Mouse (Mus musculus) forebrain, embryonic 11.5 days (tissue): Measurements from ENCODE around the gene Slc16a9. TPM values are rescaled to one million over a fixed set of nuclear protein-coding genes. Genes with fewer than 3 reads are reported as not detected.
"Not testable (repeated sequence)": the region's sequence is repeated elsewhere in the genome, so short reads cannot be mapped to it uniquely, and the experiment has no call there.

Experiments
- ATAC-seq: fragments of 200-750 bp; cut with Nextera tagmentation; replicated peaks from 2 replicates; pipeline ENCODE4 v1.8.0; 2017; ENCODE audit warnings: moderate TSS enrichment; ENCODE audit not compliant: low FRiP score
- DNase-seq: peaks from one replicate; pipeline ENCODE4 v3.0.0-alpha.2; 2017; ENCODE audit warnings: low spot score
- H3K27ac ChIP-seq: fragments of 300-500 bp; sonication (generic); 2 replicates; pipeline ENCODE4 v1.5.1; 2014; ENCODE audit warnings: low read depth, low read length
- H3K27me3 ChIP-seq: fragments of 300-500 bp; sonication (generic); 2 replicates; pipeline ENCODE4 v1.6.1; 2014; ENCODE audit warnings: mild to moderate bottlenecking, low read length, mixed read lengths; ENCODE audit not compliant: control insufficient read depth, insufficient read depth
- H3K36me3 ChIP-seq: fragments of 300-500 bp; sonication (generic); 2 replicates; pipeline ENCODE4 v1.6.1; 2014; ENCODE audit warnings: mild to moderate bottlenecking, low read length, moderate library complexity, mixed read lengths; ENCODE audit not compliant: control insufficient read depth, insufficient read depth
- H3K4me1 ChIP-seq: fragments of 300-500 bp; sonication (generic); replicated peaks from 2 replicates; pipeline ENCODE4 v1.6.1; 2014; ENCODE audit warnings: low read length, mixed read lengths; ENCODE audit not compliant: control insufficient read depth, insufficient read depth
- H3K4me2 ChIP-seq: fragments of 300-500 bp; sonication (generic); 2 replicates; pipeline ENCODE4 v1.6.1; 2014; ENCODE audit warnings: low read depth, mild to moderate bottlenecking, low read length, moderate library complexity, mixed read lengths; ENCODE audit not compliant: severe bottlenecking
- H3K4me3 ChIP-seq: fragments of 300-500 bp; sonication (generic); 2 replicates; pipeline ENCODE4 v1.5.1; 2014; ENCODE audit warnings: low read depth, low read length
- H3K9ac ChIP-seq: fragments of 300-500 bp; sonication (generic); 2 replicates; pipeline ENCODE4 v1.6.1; 2014; ENCODE audit warnings: low read length
- H3K9me3 ChIP-seq: fragments of 300-500 bp; sonication (generic); 2 replicates; pipeline ENCODE4 v1.6.1; 2016; ENCODE audit warnings: low read length, mixed read lengths; ENCODE audit not compliant: control insufficient read depth
- WGBS: fragments of 180-500 bp; shearing (Covaris S2); extraction: QIAGEN DNeasy Blood & Tissue Kit; methylation state at CpG from one replicate; pipeline ENCODE4 v1.1.7; 2014; 5-methylcytosine and 5-hydroxymethylcytosine counted together
- polyA plus RNA-seq: library from polyadenylated mRNA; unstranded; fragments of >200 nt; fragmentation: Nextera tagmentation; extraction: Ambion mirVana; gene quantifications from 2 replicates; pipeline ENCODE4 v1.2.1, GENCODE M21; 2014

Slc16a9 gene
- polyA plus RNA-seq, 1 experiment from 2014 or later = 0.29 TPM

DNA sequence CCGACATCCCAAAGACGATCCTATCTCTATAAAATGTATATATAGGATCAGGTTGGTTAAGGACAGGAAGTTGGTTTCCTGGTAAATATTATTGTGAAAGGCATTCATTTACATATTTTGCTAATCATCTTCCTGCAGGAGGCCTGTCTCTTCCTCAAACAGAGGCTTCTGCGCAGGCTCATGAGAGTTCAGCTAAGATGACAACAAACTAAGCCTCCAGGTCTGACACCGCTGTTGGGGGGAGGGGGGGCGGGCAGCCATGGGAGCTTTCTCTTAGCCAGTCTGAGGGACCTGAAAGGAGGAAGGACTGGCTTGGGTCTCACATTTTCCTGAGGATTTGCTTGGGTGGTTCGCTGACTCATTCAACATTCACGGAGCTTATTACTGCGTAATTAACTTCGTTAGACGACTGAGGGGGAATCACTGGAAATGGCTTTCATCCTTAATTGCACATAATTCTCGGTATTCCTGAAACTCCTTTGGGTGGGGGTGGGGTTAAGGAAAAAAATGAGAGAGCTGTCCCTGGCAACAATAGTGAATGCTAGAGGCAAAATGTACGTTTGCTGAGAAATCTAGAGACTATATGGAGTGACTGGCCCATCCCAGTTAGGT is 43.9 kb upstream of the Slc16a9 start:
- Histone ChIP-seq H3K4me2 (no peak overlapping the region), H3K4me1 (no peaks in the 10 kb centered on the region), H3K9me3 (no peaks in the 10 kb centered on the region), H3K36me3 (no peaks in the 10 kb centered on the region), H3K27ac (no peak overlapping the region), H3K9ac (no peak overlapping the region), H3K27me3 (no peaks in the 10 kb centered on the region), H3K4me3 (no peak overlapping the region)
- ATAC-seq = peak; percentile 44
- DNase-seq = peak; percentile 61
- 32% methylated on average over 12 of the region's 12 CpGs for WGBS

- Histone ChIP-seq H3K36me3 (no peaks in the 10 kb centered on the region), H3K4me2 (no peak within 1 kb of the TSS), H3K27me3 (no peaks in the 10 kb centered on the region), H3K27ac (no peak within 1 kb of the TSS), H3K9me3 (no peaks in the 10 kb centered on the region), H3K4me1 (no peaks in the 10 kb centered on the region), H3K9ac (no peak within 1 kb of the TSS), H3K4me3 (no peak within 1 kb of the TSS)
- WGBS = 73% methylated on average over 17 of the region's 17 CpGs
- ATAC-seq (no peak), DNase-seq (no peak)
Measured at GRCm38 (mm10) chr10:70204505-70205399, 40.1 kb upstream of the Slc16a9 start, which contains the start of gene Mrln. Gene Mrln, plus strand, starts transcription at chr10:70204664.

DNA sequence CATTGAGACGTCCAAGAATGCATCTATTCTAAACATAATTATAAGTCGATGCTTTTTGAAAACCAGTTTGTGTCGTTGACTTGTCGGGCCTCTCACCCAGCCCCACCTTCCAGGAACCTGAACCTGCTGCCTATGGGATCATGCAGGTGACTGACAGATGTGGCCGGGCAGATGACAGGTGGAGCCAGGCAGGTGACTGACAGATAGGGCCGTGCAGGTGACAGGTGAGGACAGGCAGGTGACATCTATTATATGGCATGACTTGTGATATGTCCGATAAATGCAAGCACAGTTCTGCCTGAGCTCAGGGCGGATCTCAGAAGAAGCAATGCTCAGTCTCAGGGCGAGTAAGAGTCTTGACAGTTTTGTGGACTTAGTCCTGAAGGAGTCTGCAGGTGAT is 33.6 kb upstream of the Slc16a9 start:
- no peak for ATAC-seq
- 85% methylated on average over 9 of the region's 9 CpGs for WGBS
- Histone ChIP-seq H3K27me3 (no peaks in the 10 kb centered on the region), H3K36me3 (no peaks in the 10 kb centered on the region), H3K9ac (no peak overlapping the region), H3K27ac (no peak overlapping the region), H3K4me3 (no peak overlapping the region), H3K9me3 (no peaks in the 10 kb centered on the region), H3K4me2 (no peak overlapping the region), H3K4me1 (no peaks in the 10 kb centered on the region)
- no peak for DNase-seq

DNA sequence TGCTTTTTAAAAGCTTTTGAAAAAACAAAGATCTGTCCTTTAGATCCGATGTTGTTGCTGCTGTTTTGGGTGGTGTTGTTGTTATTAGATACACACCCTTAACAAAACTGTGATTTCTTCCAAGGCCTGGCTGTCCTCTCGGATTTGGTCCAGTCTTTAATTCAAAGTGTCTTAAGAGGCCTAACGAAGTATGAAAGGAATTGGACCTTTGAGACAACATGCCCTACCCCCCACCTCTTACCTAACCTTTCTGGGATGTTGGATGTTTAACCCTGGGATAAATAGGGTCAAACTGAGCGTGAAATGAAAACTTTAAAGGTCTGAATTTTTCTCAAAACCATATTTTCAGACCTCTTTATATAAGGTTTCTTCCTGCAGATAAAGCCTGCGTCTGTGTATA is 23.9 kb upstream of the Slc16a9 start:
- 41% methylated on average over 5 of the region's 5 CpGs for WGBS
- DNase-seq = no peak
- H3K4me3 ChIP-seq = no peak overlapping the region
- no peaks in the 10 kb centered on the region for H3K27me3 ChIP-seq
- no peak overlapping the region for H3K4me2 ChIP-seq
- no peaks in the 10 kb centered on the region for H3K4me1 ChIP-seq
- no peak overlapping the region for H3K9ac ChIP-seq
- no peaks in the 10 kb centered on the region for H3K36me3 ChIP-seq
- no peaks in the 10 kb centered on the region for H3K9me3 ChIP-seq
- no peak for ATAC-seq
- no peak overlapping the region for H3K27ac ChIP-seq

DNA sequence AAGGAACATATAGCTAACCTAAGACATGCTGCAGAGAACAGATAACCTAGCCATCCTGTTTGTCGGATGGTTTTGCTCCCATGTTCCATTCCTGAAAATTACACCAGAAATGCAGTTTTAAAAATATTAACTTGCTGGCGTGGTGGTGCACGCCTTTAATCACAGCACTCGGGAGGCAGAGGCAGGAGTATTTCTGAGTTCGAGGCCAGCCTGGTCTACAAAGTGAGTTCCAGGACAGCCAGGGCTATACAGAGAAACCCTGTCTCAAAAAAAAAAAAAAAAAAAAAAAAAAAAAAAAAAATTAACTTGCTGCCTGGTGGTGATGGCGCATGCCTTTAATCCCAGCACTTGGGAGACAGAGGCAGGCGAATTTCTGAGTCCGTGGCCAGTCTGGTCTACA is 22.7 kb upstream of the Slc16a9 start:
- not testable (repeated sequence) for DNase-seq, H3K36me3 ChIP-seq, ATAC-seq, H3K4me2 ChIP-seq, H3K27ac ChIP-seq, H3K4me1 ChIP-seq, H3K27me3 ChIP-seq, H3K9me3 ChIP-seq, H3K9ac ChIP-seq, H3K4me3 ChIP-seq
- WGBS = 89% methylated on average over 8 of the region's 8 CpGs

DNA sequence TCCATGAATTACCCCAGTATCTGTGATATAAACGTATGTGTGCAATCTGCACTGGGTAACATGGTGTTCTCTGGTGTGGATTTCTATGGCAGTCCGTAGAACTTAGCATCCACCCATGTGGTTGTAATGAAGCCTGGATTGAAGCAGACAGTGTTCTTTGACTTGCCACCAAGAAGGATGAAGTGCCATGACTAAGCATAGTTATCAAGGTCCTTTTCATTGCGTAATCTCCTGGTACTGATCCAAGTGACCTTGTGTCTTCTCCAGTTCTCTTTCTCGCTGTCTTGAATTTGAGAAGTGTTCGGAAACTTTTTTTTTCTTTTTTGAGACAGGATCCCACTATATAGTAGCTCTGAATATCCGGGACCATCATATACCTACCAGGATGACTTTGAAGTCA is 20.3 kb upstream of the Slc16a9 start:
- Histone ChIP-seq H3K4me1 (no peaks in the 10 kb centered on the region), H3K9me3 (no peaks in the 10 kb centered on the region), H3K4me3 (no peak overlapping the region), H3K36me3 (no peaks in the 10 kb centered on the region), H3K9ac (no peak overlapping the region), H3K27me3 (no peaks in the 10 kb centered on the region), H3K4me2 (no peak overlapping the region), H3K27ac (no peak overlapping the region)
- WGBS = 91% methylated on average over 6 of the region's 6 CpGs
- no peak for ATAC-seq
- DNase-seq = no peak

GRCm38 (mm10) chr10:70225760-70226159 is 19.1 kb upstream of the Slc16a9 start:
- Histone ChIP-seq H3K4me3 (no peak overlapping the region), H3K36me3 (no peaks in the 10 kb centered on the region), H3K27me3 (no peaks in the 10 kb centered on the region), H3K27ac (no peak overlapping the region), H3K9ac (no peak overlapping the region), H3K4me2 (no peak overlapping the region), H3K9me3 (no peaks in the 10 kb centered on the region), H3K4me1 (no peaks in the 10 kb centered on the region)
- WGBS = 80% methylated on average over 6 of the region's 6 CpGs
- DNase-seq (no peak), ATAC-seq (no peak)

DNA sequence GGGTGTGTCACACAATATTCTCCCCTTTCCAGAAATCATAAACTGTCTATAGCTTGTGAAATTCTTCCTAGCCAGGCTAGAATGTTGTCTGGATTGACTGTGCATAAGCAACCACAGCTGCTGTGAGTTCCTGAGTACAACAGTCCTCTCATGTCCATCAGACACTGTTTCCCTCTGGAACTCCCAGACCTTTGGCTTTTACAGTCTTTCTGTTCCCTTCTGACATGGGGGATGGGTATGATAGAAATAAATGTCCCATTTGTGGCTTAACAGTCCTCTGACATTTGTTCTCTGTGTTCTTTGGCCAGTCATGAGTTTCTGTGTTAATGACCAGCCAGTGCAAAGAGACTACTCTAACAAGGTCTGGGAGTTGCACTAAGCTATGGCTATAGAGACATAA is 18.3 kb upstream of the Slc16a9 start:
- H3K27me3 ChIP-seq = no peaks in the 10 kb centered on the region
- H3K9me3 ChIP-seq = no peaks in the 10 kb centered on the region
- ATAC-seq (no peak), DNase-seq (no peak)
- no peak overlapping the region for H3K4me3 ChIP-seq
- H3K9ac ChIP-seq = no peak overlapping the region
- H3K4me1 ChIP-seq = no peaks in the 10 kb centered on the region
- no peak overlapping the region for H3K4me2 ChIP-seq
- no peak overlapping the region for H3K27ac ChIP-seq
- H3K36me3 ChIP-seq = no peaks in the 10 kb centered on the region

- 86% methylated on average over 6 of the region's 6 CpGs for WGBS
- no peaks in the 10 kb centered on the region for H3K9me3 ChIP-seq
- no peak overlapping the region for H3K4me2 ChIP-seq
- ATAC-seq (no peak), DNase-seq (no peak)
- no peaks in the 10 kb centered on the region for H3K27me3 ChIP-seq
- no peaks in the 10 kb centered on the region for H3K4me1 ChIP-seq
- H3K4me3 ChIP-seq = no peak overlapping the region
- no peaks in the 10 kb centered on the region for H3K36me3 ChIP-seq
- H3K9ac ChIP-seq = no peak overlapping the region
- no peak overlapping the region for H3K27ac ChIP-seq
Measured at GRCm38 (mm10) chr10:70230352-70230751, 14.5 kb upstream of the Slc16a9 start.
